9 mouse cellular contexts compared by ENCODE assay signal in the genomic region with DNA sequence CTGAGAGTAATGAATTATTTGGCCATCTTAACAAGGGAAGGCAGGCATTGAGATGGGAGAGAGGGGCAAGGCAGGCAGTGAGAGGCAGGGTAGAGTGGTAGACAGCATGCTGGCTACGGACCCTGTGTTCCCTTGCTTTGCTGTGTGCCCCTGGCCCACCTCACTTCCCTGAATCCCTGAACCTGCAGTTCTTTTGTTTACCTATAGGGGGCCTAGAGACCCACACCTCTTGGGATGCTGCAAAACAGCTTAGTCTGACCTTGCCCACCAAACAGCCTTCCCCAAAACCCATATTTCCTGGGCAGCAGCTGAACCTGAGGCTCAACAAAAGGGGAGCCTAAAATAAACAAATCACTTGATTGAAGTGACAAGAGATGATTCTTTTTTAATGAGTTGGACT. TPM values are rescaled to one million over a fixed set of nuclear protein-coding genes. Genes with fewer than 3 reads are reported as not detected.
DNase-seq lines count a peak whose midpoint lies in the region; ATAC-seq and TF ChIP-seq lines count a peak whose summit lies in the region.
"Had no signal": no experiment of that assay in that cellular context is flagged by ENCODE, and none has a peak within 500 bp of the region (broad histone marks: within the 10 kb centered on the region; RNA-seq: fewer than 3 reads in every experiment).

No protein-coding gene starts in this region.

- no peak overlapping the region for H3K4me3 ChIP-seq in layer of hippocampus, adult 2 months
- H3K4me3 ChIP-seq in MEL (ENCODE audit: control insufficient read depth in 1 of 2, insufficient read depth in 1 of 2, low read depth in 2 of 2, low read length in 2 of 2), result no peak overlapping the region
- no peak overlapping the region for H3K4me3 ChIP-seq in embryonic facial prominence, embryonic 10.5 days
- H3K4me3 ChIP-seq in midbrain, embryonic 14.5 days (replicated peaks; ENCODE audit: low read depth, low read length), result no peak overlapping the region
- H3K4me3 ChIP-seq: limb, embryonic 15.5 days had no signal

- DNase-seq in layer of hippocampus, adult 2 months (ENCODE audit: low spot score in 2 of 2), result no peak
- DNase-seq in layer of hippocampus, adult 8-10 months (ENCODE audit: low spot score in 2 of 2), result no peak
- DNase-seq in MEL (ENCODE audit: low read depth, low spot score), result peak; percentile 42
- peak; percentile 41 for DNase-seq in embryonic facial prominence, embryonic 10.5 days (ENCODE audit: low spot score)
- peak; percentile 61 for DNase-seq in midbrain, embryonic 14.5 days
- no peak for DNase-seq in spleen, adult 18-20 months
- no peak for DNase-seq in frontal cortex, postnatal 14 days (ENCODE audit: low spot score in 2 of 2)
- no peak for DNase-seq in gastrocnemius, postnatal 10 days

- WGBS in embryonic facial prominence, embryonic 10.5 days, result 87% methylated on average over 1 of the region's 1 CpGs
- 83% methylated on average over 1 of the region's 1 CpGs for WGBS in midbrain, embryonic 14.5 days

- no peak for TF ChIP-seq POLR2A in MEL (IDR thresholded peaks at IDR 0.05; ENCODE audit: control insufficient read depth in 1 of 2, insufficient read depth in 1 of 2, low read depth in 1 of 2, low read length in 2 of 2, poor library complexity in 1 of 2)

- no peak overlapping the region for H3K4me2 ChIP-seq in midbrain, embryonic 14.5 days (ENCODE audit: low read length)
- H3K4me2 ChIP-seq: limb, embryonic 15.5 days had no signal

- TF ChIP-seq CTCF in layer of hippocampus, adult 2 months (conservative IDR thresholded peaks at IDR 0.05), result peak; percentile 86
- peak; percentile 39 to 85 (median 57) for TF ChIP-seq CTCF in MEL (IDR thresholded peaks at IDR 0.05 in 2 of 3, conservative IDR thresholded peaks at IDR 0.05 in 1 of 3; ENCODE audit: control insufficient read depth in 1 of 3, insufficient read depth in 1 of 3, low read depth in 2 of 3, low read length in 3 of 3, poor library complexity in 1 of 3, severe bottlenecking in 1 of 3)

- TF ChIP-seq EP300 in MEL (IDR thresholded peaks at IDR 0.05; ENCODE audit: low read depth in 1 of 2, low read length in 2 of 2), result no peak

- no peaks in the 10 kb centered on the region for H3K9me3 ChIP-seq in MEL (replicated peaks; ENCODE audit: insufficient read depth, low read length)
- no peaks in the 10 kb centered on the region for H3K9me3 ChIP-seq in embryonic facial prominence, embryonic 10.5 days
- H3K9me3 ChIP-seq in midbrain, embryonic 14.5 days (ENCODE audit: control insufficient read depth, low read length), result no peaks in the 10 kb centered on the region
- H3K9me3 ChIP-seq: limb, embryonic 15.5 days had no signal

- no peaks in the 10 kb centered on the region for H3K36me3 ChIP-seq in MEL (ENCODE audit: control insufficient read depth in 1 of 2, insufficient read depth in 2 of 2, low read length in 2 of 2)
- peaks cover 77% of the 10 kb centered on the region for H3K36me3 ChIP-seq in embryonic facial prominence, embryonic 10.5 days (replicated peaks)
- H3K36me3 ChIP-seq in midbrain, embryonic 14.5 days (ENCODE audit: control insufficient read depth, insufficient read depth, low read length), result peaks cover 76% of the 10 kb centered on the region

- no peak overlapping the region for H3K27ac ChIP-seq in layer of hippocampus, adult 2 months
- no peak overlapping the region for H3K27ac ChIP-seq in MEL (ENCODE audit: control insufficient read depth, low read depth, low read length)
- H3K27ac ChIP-seq in embryonic facial prominence, embryonic 10.5 days (replicated peaks), result no peak overlapping the region
- H3K27ac ChIP-seq in midbrain, embryonic 14.5 days (replicated peaks; ENCODE audit: low read depth, low read length), result no peak overlapping the region
- H3K27ac ChIP-seq: limb, embryonic 15.5 days had no signal

- no peaks in the 10 kb centered on the region for H3K4me1 ChIP-seq in MEL (ENCODE audit: control insufficient read depth in 1 of 2, insufficient read depth in 2 of 2, low read length in 2 of 2)
- H3K4me1 ChIP-seq in embryonic facial prominence, embryonic 10.5 days, result no peaks in the 10 kb centered on the region
- no peaks in the 10 kb centered on the region for H3K4me1 ChIP-seq in midbrain, embryonic 14.5 days (ENCODE audit: control insufficient read depth, insufficient read depth, low read length)
- H3K4me1 ChIP-seq: limb, embryonic 15.5 days had no signal

- H3K9ac ChIP-seq in MEL (ENCODE audit: control insufficient read depth, low read depth, low read length, poor library complexity, severe bottlenecking), result no peak overlapping the region
- H3K9ac ChIP-seq in midbrain, embryonic 14.5 days (replicated peaks; ENCODE audit: low read length), result no peak overlapping the region
- H3K9ac ChIP-seq: limb, embryonic 15.5 days had no signal

- no peaks in the 10 kb centered on the region for H3K79me2 ChIP-seq in MEL (ENCODE audit: control insufficient read depth, insufficient read depth, low read length, poor library complexity)

- peak; percentile 14 for TF ChIP-seq RAD21 in MEL (IDR thresholded peaks at IDR 0.05; ENCODE audit: low read depth, low read length)

- no peaks in the 10 kb centered on the region for H3K27me3 ChIP-seq in MEL (ENCODE audit: control insufficient read depth in 1 of 2, insufficient read depth in 2 of 2, low read length in 2 of 2)
- no peaks in the 10 kb centered on the region for H3K27me3 ChIP-seq in embryonic facial prominence, embryonic 10.5 days (replicated peaks; ENCODE audit: low read depth, poor library complexity, severe bottlenecking)
- H3K27me3 ChIP-seq in midbrain, embryonic 14.5 days (ENCODE audit: control insufficient read depth, insufficient read depth, low read length), result no peaks in the 10 kb centered on the region
- H3K27me3 ChIP-seq: limb, embryonic 15.5 days had no signal

- ATAC-seq in midbrain, embryonic 14.5 days (ENCODE audit: low FRiP score, low TSS enrichment), result no peak

TF ChIP-seq in MEL, 35 proteins besides CTCF, POLR2A, EP300 and RAD21:
- TF ChIP-seq CHD1 (IDR thresholded peaks at IDR 0.05; ENCODE audit: low read depth, low read length), result no peak
- TF ChIP-seq SMC3 (IDR thresholded peaks at IDR 0.05; ENCODE audit: low read depth, low read length), result peak; percentile 33; the same call in 1 of the 2 replicates

RNA-seq across cellular contexts. Expression of a gene that starts 12.1 kb away (rescaled TPM):
- 10 to 100 TPM; 18.2 to 22.8 TPM for total RNA-seq in layer of hippocampus, adult 2 months (2021)
- 10 to 100 TPM; 17.8 to 21.3 (median 19.8) TPM for total RNA-seq in layer of hippocampus, adult 8-10 months (2022)
- total RNA-seq in MEL (2012; rRNA removed), result 7.0 and 8.3 TPM in 2 replicates
- 1 to 10 TPM in 1 of 2 experiments, not detected in 1; 7.0 TPM for polyA plus RNA-seq in MEL (2012; ENCODE audit: insufficient read depth in 1 of 2, insufficient read length in 2 of 2, low read depth in 1 of 2, low replicate concordance in 2 of 2, missing spikeins in 1 of 2)
- 34.7 and 36.6 TPM in 2 replicates for polyA plus RNA-seq in embryonic facial prominence, embryonic 10.5 days (2016; fragmentation: Nextera tagmentation; extraction: Ambion mirVana)
- 75.4 and 77.8 TPM in 2 replicates for polyA plus RNA-seq in midbrain, embryonic 14.5 days (2014; fragmentation: Nextera tagmentation; extraction: Ambion mirVana)
- total RNA-seq in gastrocnemius, postnatal 10 days (2021), result 1 to 10 TPM; 6.5 to 7.6 TPM

RNA-seq across cellular contexts. Expression of a gene that starts 56.5 kb away (rescaled TPM):
- 10 to 100 TPM; 25.1 to 27.3 TPM for total RNA-seq in layer of hippocampus, adult 2 months (2021)
- 10 to 100 TPM; 24.0 to 28.4 (median 26.2) TPM for total RNA-seq in layer of hippocampus, adult 8-10 months (2022)
- 7.4 and 7.7 TPM in 2 replicates for total RNA-seq in MEL (2012; rRNA removed)
- polyA plus RNA-seq in MEL (2012; ENCODE audit: insufficient read depth in 1 of 2, insufficient read length in 2 of 2, low read depth in 1 of 2, low replicate concordance in 2 of 2, missing spikeins in 1 of 2), result 10 to 100 TPM in 1 of 2 experiments, not detected in 1; 22.1 TPM
- 11.4 and 12.1 TPM in 2 replicates for polyA plus RNA-seq in embryonic facial prominence, embryonic 10.5 days (2016; fragmentation: Nextera tagmentation; extraction: Ambion mirVana)
- 12.3 and 12.5 TPM in 2 replicates for polyA plus RNA-seq in midbrain, embryonic 14.5 days (2014; fragmentation: Nextera tagmentation; extraction: Ambion mirVana)
- total RNA-seq in gastrocnemius, postnatal 10 days (2021), result 10 to 100 TPM; 19.9 to 25.2 TPM

RNA-seq across cellular contexts. Expression of a gene that starts 56.9 kb away (rescaled TPM):
- under 1 TPM; 0.22 to 0.28 TPM for total RNA-seq in layer of hippocampus, adult 2 months (2021)
- under 1 TPM in 3 of 4 experiments, not detected in 1; 0.18 to 0.49 (median 0.31) TPM for total RNA-seq in layer of hippocampus, adult 8-10 months (2022)
- not detected in 2 replicates for total RNA-seq in MEL (2012; rRNA removed)
- under 1 TPM in 1 of 2 experiments, not detected in 1; 0.10 TPM for polyA plus RNA-seq in MEL (2012; ENCODE audit: insufficient read depth in 1 of 2, insufficient read length in 2 of 2, low read depth in 1 of 2, low replicate concordance in 2 of 2, missing spikeins in 1 of 2)
- polyA plus RNA-seq in embryonic facial prominence, embryonic 10.5 days (2016; fragmentation: Nextera tagmentation; extraction: Ambion mirVana), result 0.19 and 0.40 TPM in 2 replicates
- 0.24 and 0.32 TPM in 2 replicates for polyA plus RNA-seq in midbrain, embryonic 14.5 days (2014; fragmentation: Nextera tagmentation; extraction: Ambion mirVana)
- not detected for total RNA-seq in gastrocnemius, postnatal 10 days (2021)

Comparison
In these comparisons a context has a peak if more than half of its experiments do, and no peak if none do; other contexts are left out.
1. DNase-seq: peak in MEL (single experiment), embryonic facial prominence, embryonic 10.5 days (single experiment) and midbrain, embryonic 14.5 days (single experiment); none in layer of hippocampus, adult 2 months (0 of 2), layer of hippocampus, adult 8-10 months (0 of 2), spleen, adult 18-20 months (0 of 2), frontal cortex, postnatal 14 days (0 of 2) and gastrocnemius, postnatal 10 days (single experiment).